Mouse (Mus musculus): Measurements from ENCODE around the gene Melk.

Gene Melk

GRCm38 (mm10) chr4:44300781-44301750 is at the start of gene Melk:
Gene Melk (plus strand): TSS chr4:44300876.
- TF ChIP-seq GATA4 (IDR thresholded peaks at IDR 0.05; ENCODE audit: insufficient replicate concordance, low read length): no peak

- TF ChIP-seq GATA4 (IDR thresholded peaks at IDR 0.05; ENCODE audit: insufficient replicate concordance, low read length): no peak
Measured at GRCm38 (mm10) chr4:44251521-44251920, 49.2 kb upstream of the Melk start.

- TF ChIP-seq GATA4 (IDR thresholded peaks at IDR 0.05; ENCODE audit: insufficient replicate concordance, low read length): no peak
Measured at GRCm38 (mm10) chr4:44251966-44252916, 48.4 kb upstream of the Melk start.

GRCm38 (mm10) chr4:44253191-44253590 is 47.5 kb upstream of the Melk start:
- no peak for TF ChIP-seq GATA4 (IDR thresholded peaks at IDR 0.05; ENCODE audit: insufficient replicate concordance, low read length)

- TF ChIP-seq GATA4 (IDR thresholded peaks at IDR 0.05; ENCODE audit: insufficient replicate concordance, low read length): no peak
Measured at GRCm38 (mm10) chr4:44254579-44254978, 46.1 kb upstream of the Melk start.

- no peak for TF ChIP-seq GATA4 (IDR thresholded peaks at IDR 0.05; ENCODE audit: insufficient replicate concordance, low read length)
Measured at GRCm38 (mm10) chr4:44259126-44259525, 41.5 kb upstream of the Melk start.

- no peak for TF ChIP-seq GATA4 (IDR thresholded peaks at IDR 0.05; ENCODE audit: insufficient replicate concordance, low read length)
Measured at GRCm38 (mm10) chr4:44260244-44260643, 40.4 kb upstream of the Melk start.

- peak; percentile 18; the same call in 1 of the 2 replicates for TF ChIP-seq GATA4 (IDR thresholded peaks at IDR 0.05; ENCODE audit: insufficient replicate concordance, low read length)
Measured at GRCm38 (mm10) chr4:44265500-44265899, 35.2 kb upstream of the Melk start.

GRCm38 (mm10) chr4:44267437-44267836 is 33.2 kb upstream of the Melk start:
- no peak for TF ChIP-seq GATA4 (IDR thresholded peaks at IDR 0.05; ENCODE audit: insufficient replicate concordance, low read length)

- no peak for TF ChIP-seq GATA4 (IDR thresholded peaks at IDR 0.05; ENCODE audit: insufficient replicate concordance, low read length)
Measured at GRCm38 (mm10) chr4:44269376-44269817, 31.3 kb upstream of the Melk start.

- TF ChIP-seq GATA4 (IDR thresholded peaks at IDR 0.05; ENCODE audit: insufficient replicate concordance, low read length): no peak
Measured at GRCm38 (mm10) chr4:44271134-44271533, 29.5 kb upstream of the Melk start.

GRCm38 (mm10) chr4:44281597-44282265 is 18.9 kb upstream of the Melk start:
- no peak for TF ChIP-seq GATA4 (IDR thresholded peaks at IDR 0.05; ENCODE audit: insufficient replicate concordance, low read length)

GRCm38 (mm10) chr4:44292534-44292933 is 8.1 kb upstream of the Melk start:
- no peak for TF ChIP-seq GATA4 (IDR thresholded peaks at IDR 0.05; ENCODE audit: insufficient replicate concordance, low read length)

GRCm38 (mm10) chr4:44295837-44296236 is 4.8 kb upstream of the Melk start:
- TF ChIP-seq GATA4 (IDR thresholded peaks at IDR 0.05; ENCODE audit: insufficient replicate concordance, low read length): no peak

GRCm38 (mm10) chr4:44306585-44306984 is 5.9 kb downstream of the Melk start:
- TF ChIP-seq GATA4 (IDR thresholded peaks at IDR 0.05; ENCODE audit: insufficient replicate concordance, low read length): no peak

All from liver, adult (tissue).